In the genomic region with DNA sequence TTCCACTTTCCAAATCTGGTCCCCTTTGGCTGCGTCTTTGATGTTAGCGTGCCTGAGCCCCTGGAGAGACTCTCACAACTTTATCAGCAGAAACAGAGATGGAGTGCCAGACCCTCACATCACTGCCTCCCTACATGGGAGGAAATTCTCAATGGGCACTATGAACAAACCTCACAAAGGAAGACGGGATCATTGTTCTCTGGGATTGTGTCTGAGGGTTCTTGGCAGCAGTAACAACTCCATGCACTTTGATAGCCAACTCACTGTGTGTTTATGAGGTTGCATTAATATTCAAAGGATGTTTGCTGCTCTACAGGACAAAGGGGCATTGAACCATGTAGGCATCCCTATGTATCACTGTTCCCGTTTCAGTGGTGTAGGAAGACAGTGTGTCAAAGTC, we compare ENCODE assay signal across 17 mouse cellular contexts.
"Had no signal": no experiment of that assay in that cellular context is flagged by ENCODE, and none has a peak within 500 bp of the region (broad histone marks: within the 10 kb centered on the region; RNA-seq: fewer than 3 reads in every experiment).

No protein-coding gene starts in this region.

- H3K9me3 ChIP-seq: limb, embryonic 15.5 days; liver, embryonic 13.5 days; lung, embryonic 15.5 days; megakaryocyte, embryonic 14.5 days; neural tube, embryonic 15.5 days had no signal

- H3K4me3 ChIP-seq: limb, embryonic 15.5 days; liver, embryonic 13.5 days; lung, embryonic 15.5 days; megakaryocyte, embryonic 14.5 days; myocyte; neural tube, embryonic 15.5 days had no signal

- ATAC-seq: liver, postnatal 0 days had no signal

- H3K9ac ChIP-seq: limb, embryonic 15.5 days; liver, embryonic 13.5 days; liver, postnatal 0 days; lung, embryonic 15.5 days; neural tube, embryonic 15.5 days had no signal

- DNase-seq: kidney, adult 9 months; kidney, postnatal 36 days; layer of hippocampus, adult 9-11 months; layer of hippocampus, postnatal 36 days; liver, embryonic 13.5 days; liver, postnatal 0 days; lung, postnatal 14 days; right cerebral cortex, adult 18-20 months; right cerebral cortex, postnatal 25 days; thymus, postnatal 4 days had no signal

- H3K4me1 ChIP-seq: limb, embryonic 15.5 days; liver, embryonic 13.5 days; lung, embryonic 15.5 days; megakaryocyte, embryonic 14.5 days; neural tube, embryonic 15.5 days had no signal

- H3K27ac ChIP-seq: kidney, postnatal 0 days; limb, embryonic 15.5 days; liver, embryonic 13.5 days; lung, embryonic 15.5 days; macrophage; neural tube, embryonic 15.5 days had no signal

- H3K36me3 ChIP-seq: limb, embryonic 15.5 days; liver, embryonic 13.5 days; lung, embryonic 15.5 days had no signal

- H3K27me3 ChIP-seq: limb, embryonic 15.5 days; liver, embryonic 13.5 days; lung, embryonic 15.5 days; megakaryocyte, embryonic 14.5 days; neural tube, embryonic 15.5 days had no signal

- H3K4me2 ChIP-seq: limb, embryonic 15.5 days; liver, embryonic 13.5 days; lung, embryonic 15.5 days; neural tube, embryonic 15.5 days had no signal
